Mouse (Mus musculus): ENCODE measurements around the gene Cd8b1.

- TF ChIP-seq CTCF (IDR thresholded peaks at IDR 0.05; ENCODE audit: borderline replicate concordance, insufficient read depth, low read depth, low read length) (no peak), POLR2A (IDR thresholded peaks at IDR 0.05; ENCODE audit: borderline replicate concordance, insufficient read depth, low read length) (no peak)
Observed at GRCm38 (mm10) chr6:71369416-71369815, 46.8 kb downstream of the Cd8b1 start.

All from cerebellum, adult 2 months (tissue).